Mouse (Mus musculus): ENCODE data around the gene Arpp19.

DNA sequence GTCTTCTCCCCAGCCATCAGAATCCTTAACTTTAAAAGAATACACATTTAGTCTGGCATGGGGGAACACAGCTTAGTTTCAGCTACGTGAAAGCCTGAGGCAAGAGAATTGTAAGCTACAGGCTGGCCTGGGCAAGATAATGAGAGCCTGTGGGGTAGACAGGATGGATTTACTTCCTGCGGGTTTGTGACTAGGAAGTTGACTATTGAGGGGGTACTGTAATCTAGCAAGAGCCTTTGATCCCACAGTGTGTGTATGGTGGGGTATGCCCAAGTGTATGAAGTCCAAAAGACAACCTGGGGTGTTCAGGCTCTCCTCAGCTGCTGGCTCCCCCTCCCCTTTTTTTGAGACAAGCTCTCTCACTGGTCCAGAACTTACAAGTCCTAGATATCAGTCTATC is 41.1 kb upstream of the Arpp19 start:
- TF ChIP-seq MYOD1 (IDR thresholded peaks at IDR 0.05; ENCODE audit: control insufficient read depth in 1 of 3, insufficient read length in 2 of 3, low read depth in 2 of 3) (no peak), POLR2AphosphoS2 (IDR thresholded peaks at IDR 0.05; ENCODE audit: insufficient read length, low read depth) (no peak), POLR2A (IDR thresholded peaks at IDR 0.05; ENCODE audit: insufficient read length, low read depth) (no peak), USF1 (IDR thresholded peaks at IDR 0.05; ENCODE audit: low read depth) (no peak), E2F4 (IDR thresholded peaks at IDR 0.05; ENCODE audit: insufficient read depth) (no peak), CEBPB (IDR thresholded peaks at IDR 0.05; ENCODE audit: insufficient read depth, poor library complexity, severe bottlenecking) (no peak), MYOG (IDR thresholded peaks at IDR 0.05; ENCODE audit: control insufficient read depth in 1 of 3, insufficient read depth in 1 of 3, insufficient read length in 2 of 3, low read depth in 2 of 3) (no peak), TCF3 (IDR thresholded peaks at IDR 0.05; ENCODE audit: insufficient read length, low read depth) (no peak), TCF12 (IDR thresholded peaks at IDR 0.05; ENCODE audit: insufficient read depth, poor library complexity, severe bottlenecking) (no peak), MAX (IDR thresholded peaks at IDR 0.05; ENCODE audit: low read depth) (no peak), REST (IDR thresholded peaks at IDR 0.05; ENCODE audit: insufficient read depth, insufficient read length) (no peak)
